Mouse (Mus musculus) heart, embryonic 12.5 days (tissue): ENCODE measurements around the gene Trim34a. TPM values are rescaled to one million over a fixed set of nuclear protein-coding genes. Genes with fewer than 3 reads are reported as not detected.
"Not testable (repeated sequence)": the region's sequence is repeated elsewhere in the genome, so short reads cannot be mapped to it uniquely, and the experiment has no call there.

ENCODE experiments used
- ATAC-seq: fragments of 200-750 bp; cut with Nextera tagmentation; 2 replicates; pipeline ENCODE4 v1.8.0; 2017; ENCODE audit warnings: moderate TSS enrichment, moderate library complexity; ENCODE audit not compliant: insufficient number of reproducible peaks, low FRiP score
- H3K27ac ChIP-seq: fragments of 300-500 bp; sonication (generic); 2 replicates; pipeline ENCODE4 v1.5.1; 2016; ENCODE audit warnings: mild to moderate bottlenecking, moderate library complexity; ENCODE audit not compliant: poor library complexity, severe bottlenecking
- H3K27me3 ChIP-seq: fragments of 300-500 bp; sonication (generic); replicated peaks from 2 replicates; pipeline ENCODE4 v1.6.1; 2016; ENCODE audit warnings: mild to moderate bottlenecking, moderate library complexity
- H3K36me3 ChIP-seq: fragments of 300-500 bp; sonication (generic); 2 replicates; pipeline ENCODE4 v1.6.1; 2016; ENCODE audit warnings: mild to moderate bottlenecking, moderate library complexity
- H3K4me1 ChIP-seq: fragments of 300-500 bp; sonication (generic); replicated peaks from 2 replicates; pipeline ENCODE4 v1.6.1; 2016; ENCODE audit warnings: mild to moderate bottlenecking
- H3K4me2 ChIP-seq: fragments of 300-500 bp; sonication (generic); 2 replicates; pipeline ENCODE4 v1.6.1; 2016; ENCODE audit warnings: mild to moderate bottlenecking, moderate library complexity
- H3K4me3 ChIP-seq: fragments of 300-500 bp; sonication (generic); 2 replicates; pipeline ENCODE4 v1.5.1; 2016; ENCODE audit warnings: mild to moderate bottlenecking
- H3K9ac ChIP-seq: fragments of 300-500 bp; sonication (generic); 2 replicates; pipeline ENCODE4 v1.6.1; 2016; ENCODE audit warnings: mild to moderate bottlenecking, moderate library complexity
- H3K9me3 ChIP-seq: fragments of 300-500 bp; sonication (generic); replicated peaks from 2 replicates; pipeline ENCODE4 v1.6.1; 2016; ENCODE audit warnings: mild to moderate bottlenecking, moderate library complexity
- WGBS: fragments of 180-500 bp; shearing (Covaris S2); methylation state at CpG from one replicate; pipeline ENCODE4 v1.1.7; 2016; 5-methylcytosine and 5-hydroxymethylcytosine counted together
- polyA plus RNA-seq: library from polyadenylated mRNA; unstranded; fragments of >200 nt; fragmentation: Nextera tagmentation; extraction: Ambion mirVana; gene quantifications from 2 replicates; pipeline ENCODE4 v1.2.1, GENCODE M21; 2016

The Trim34a gene
- polyA plus RNA-seq, result 2.4 TPM in 2 replicates

- Histone ChIP-seq H3K9ac (peak within 1 kb of the TSS; percentile 80), H3K4me3 (peak within 1 kb of the TSS; percentile 69), H3K9me3 (no peaks in the 10 kb centered on the region), H3K36me3 (no peaks in the 10 kb centered on the region), H3K27me3 (no peaks in the 10 kb centered on the region), H3K27ac (no peak within 1 kb of the TSS), H3K4me1 (no peaks in the 10 kb centered on the region), H3K4me2 (peak within 1 kb of the TSS; percentile 80)
- peak; percentile 84 for ATAC-seq
- WGBS, result 5% methylated on average over 13 of the region's 13 CpGs
Measured at GRCm38 (mm10) chr7:104244287-104245181, at the start of gene Trim34a. Gene Trim34a, plus strand, starts transcription at chr7:104244457.

- H3K9ac ChIP-seq, result no peak within 1 kb of the TSS
- H3K36me3 ChIP-seq, result no peaks in the 10 kb centered on the region
- no peaks in the 10 kb centered on the region for H3K27me3 ChIP-seq
- 72% methylated on average over 6 of the region's 6 CpGs for WGBS
- H3K4me2 ChIP-seq, result no peak within 1 kb of the TSS
- no peak for ATAC-seq
- no peak within 1 kb of the TSS for H3K27ac ChIP-seq
- H3K9me3 ChIP-seq, result no peaks in the 10 kb centered on the region
- H3K4me1 ChIP-seq, result no peaks in the 10 kb centered on the region
- H3K4me3 ChIP-seq, result no peak within 1 kb of the TSS
Measured at GRCm38 (mm10) chr7:104195885-104196284, 48.4 kb upstream of the Trim34a start, which contains the start of gene Olfr649. Gene Olfr649, minus strand, starts transcription at chr7:104195985.

GRCm38 (mm10) chr7:104199822-104200221 is 44.4 kb upstream of the Trim34a start:
- no peak overlapping the region for H3K27ac ChIP-seq
- 4% methylated on average over 5 of the region's 5 CpGs for WGBS
- H3K36me3 ChIP-seq, result no peaks in the 10 kb centered on the region
- H3K4me2 ChIP-seq, result no peak overlapping the region
- no peaks in the 10 kb centered on the region for H3K4me1 ChIP-seq
- H3K9ac ChIP-seq, result no peak overlapping the region
- H3K27me3 ChIP-seq, result no peaks in the 10 kb centered on the region
- no peak overlapping the region for H3K4me3 ChIP-seq
- no peaks in the 10 kb centered on the region for H3K9me3 ChIP-seq
- ATAC-seq, result peak; percentile 55; the same call in 1 of the 2 replicates

DNA sequence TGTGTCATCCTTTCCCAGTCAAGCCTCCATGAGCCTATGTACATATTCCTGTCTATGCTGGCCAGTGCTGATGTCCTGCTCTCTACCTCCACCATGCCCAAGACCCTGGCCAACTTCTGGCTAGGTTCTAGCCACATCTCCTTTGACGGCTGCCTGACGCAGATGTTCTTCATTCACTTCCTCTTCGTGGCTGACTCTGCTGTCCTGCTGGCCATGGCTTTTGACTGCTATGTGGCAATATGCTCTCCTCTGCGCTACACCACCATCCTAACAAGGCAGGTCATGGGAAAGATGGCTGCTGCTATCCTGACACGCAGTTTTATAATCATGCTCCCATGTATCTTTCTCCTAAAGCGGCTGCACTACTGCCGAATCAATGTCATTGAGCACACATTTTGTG is 38.1 kb upstream of the Trim34a start:
- no peak overlapping the region for H3K27ac ChIP-seq
- WGBS, result 87% methylated on average over 7 of the region's 7 CpGs
- H3K27me3 ChIP-seq, result no peaks in the 10 kb centered on the region
- no peak overlapping the region for H3K9ac ChIP-seq
- no peak overlapping the region for H3K4me3 ChIP-seq
- H3K4me2 ChIP-seq, result no peak overlapping the region
- no peaks in the 10 kb centered on the region for H3K4me1 ChIP-seq
- ATAC-seq, result no peak
- no peaks in the 10 kb centered on the region for H3K36me3 ChIP-seq
- no peaks in the 10 kb centered on the region for H3K9me3 ChIP-seq

DNA sequence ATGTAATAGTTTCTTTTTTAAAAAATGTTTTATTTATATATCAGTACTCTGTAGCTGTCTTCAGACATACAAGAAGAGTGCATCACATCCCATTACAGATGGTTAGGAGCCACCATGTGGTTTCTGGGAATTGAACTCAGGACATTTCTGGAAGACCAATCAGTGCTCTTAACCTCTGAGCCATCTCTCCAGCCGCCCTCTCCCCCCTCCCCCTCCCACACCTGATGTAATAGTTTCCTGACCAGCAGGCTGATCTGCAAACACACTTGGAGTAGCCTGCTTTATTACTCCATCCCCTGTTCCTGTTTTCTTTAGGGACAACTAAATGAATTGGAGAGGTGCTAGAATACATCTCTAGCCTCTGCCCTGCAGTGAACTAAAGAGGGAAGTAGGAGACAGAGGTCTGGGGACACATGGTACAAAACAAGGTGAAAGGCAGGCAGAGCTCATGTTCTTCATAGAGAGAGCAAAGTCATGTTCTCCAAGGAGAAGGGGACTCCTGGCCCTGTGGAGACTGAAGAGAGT is 28.2 kb upstream of the Trim34a start:
- H3K9me3 ChIP-seq, result no peaks in the 10 kb centered on the region
- ATAC-seq, result no peak
- no peak overlapping the region for H3K4me3 ChIP-seq

DNA sequence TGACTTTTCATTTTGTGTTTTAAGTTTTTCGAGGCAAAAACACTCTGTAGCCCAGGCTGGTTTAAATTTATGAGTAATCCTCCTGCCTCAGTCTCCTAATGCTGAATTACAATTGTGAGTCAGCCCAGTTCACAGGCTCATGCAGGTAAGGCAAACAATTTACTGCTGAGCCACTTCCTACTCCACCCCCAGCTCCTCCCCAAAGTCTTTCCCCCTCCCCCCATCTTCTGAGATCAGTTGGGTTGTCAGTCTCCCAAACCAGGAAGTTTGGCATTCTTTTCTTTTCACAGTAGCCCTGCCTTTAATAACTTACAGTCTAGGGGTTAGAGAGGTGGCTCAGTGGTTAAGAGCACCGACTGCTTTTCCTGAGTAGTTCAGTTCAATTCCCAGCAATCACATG is 26.4 kb upstream of the Trim34a start:
- no peak for ATAC-seq
- H3K27ac ChIP-seq, result no peak overlapping the region
- no peak overlapping the region for H3K4me2 ChIP-seq
- H3K4me1 ChIP-seq, result peaks cover 5% of the 10 kb centered on the region; the same call in 1 of the 2 replicates
- H3K9ac ChIP-seq, result no peak overlapping the region
- WGBS, result 60% methylated on average over 2 of the region's 2 CpGs
- H3K4me3 ChIP-seq, result no peak overlapping the region
- no peaks in the 10 kb centered on the region for H3K36me3 ChIP-seq
- H3K27me3 ChIP-seq, result no peaks in the 10 kb centered on the region
- no peaks in the 10 kb centered on the region for H3K9me3 ChIP-seq

More for the DNA sequence above, 28.2 kb upstream of the Trim34a start:
- Histone ChIP-seq H3K4me1 (peaks cover 5% of the 10 kb centered on the region; the same call in 1 of the 2 replicates), H3K27ac (no peak overlapping the region), H3K4me2 (no peak overlapping the region), H3K9ac (no peak overlapping the region), H3K27me3 (no peaks in the 10 kb centered on the region), H3K36me3 (no peaks in the 10 kb centered on the region)
- 38% methylated on average over 1 of the region's 1 CpGs for WGBS

- H3K4me1 ChIP-seq, result peaks cover 5% of the 10 kb centered on the region; the same call in 1 of the 2 replicates
- ATAC-seq, result peak; percentile 90
- no peaks in the 10 kb centered on the region for H3K27me3 ChIP-seq
- H3K9ac ChIP-seq, result peak within 1 kb of the TSS; percentile 78
- no peaks in the 10 kb centered on the region for H3K36me3 ChIP-seq
- WGBS, result under 1% methylated on average over 37 of the region's 37 CpGs
- no peaks in the 10 kb centered on the region for H3K9me3 ChIP-seq
- H3K4me2 ChIP-seq, result peak within 1 kb of the TSS; percentile 87
- peak within 1 kb of the TSS; percentile 58 for H3K4me3 ChIP-seq
- H3K27ac ChIP-seq, result peak within 1 kb of the TSS; percentile 85
Measured at GRCm38 (mm10) chr7:104218701-104219569, 25.3 kb upstream of the Trim34a start, which contains the start of gene Trim6. Gene Trim6, plus strand, starts transcription at chr7:104218793.

GRCm38 (mm10) chr7:104231203-104231602 is 13.1 kb upstream of the Trim34a start:
- 29% methylated on average over 2 of the region's 2 CpGs for WGBS
- ATAC-seq, result no peak
- Histone ChIP-seq H3K27ac (no peak overlapping the region), H3K27me3 (no peaks in the 10 kb centered on the region), H3K36me3 (peaks cover 20% of the 10 kb centered on the region), H3K4me1 (no peaks in the 10 kb centered on the region), H3K9ac (no peak overlapping the region), H3K9me3 (no peaks in the 10 kb centered on the region), H3K4me3 (no peak overlapping the region), H3K4me2 (no peak overlapping the region)

GRCm38 (mm10) chr7:104240857-104241256 is 3.4 kb upstream of the Trim34a start:
- Histone ChIP-seq H3K4me2 (no peak overlapping the region), H3K4me1 (no peaks in the 10 kb centered on the region), H3K27ac (no peak overlapping the region), H3K9ac (no peak overlapping the region), H3K9me3 (no peaks in the 10 kb centered on the region), H3K27me3 (no peaks in the 10 kb centered on the region), H3K4me3 (no peak overlapping the region), H3K36me3 (no peaks in the 10 kb centered on the region)
- no peak for ATAC-seq

DNA sequence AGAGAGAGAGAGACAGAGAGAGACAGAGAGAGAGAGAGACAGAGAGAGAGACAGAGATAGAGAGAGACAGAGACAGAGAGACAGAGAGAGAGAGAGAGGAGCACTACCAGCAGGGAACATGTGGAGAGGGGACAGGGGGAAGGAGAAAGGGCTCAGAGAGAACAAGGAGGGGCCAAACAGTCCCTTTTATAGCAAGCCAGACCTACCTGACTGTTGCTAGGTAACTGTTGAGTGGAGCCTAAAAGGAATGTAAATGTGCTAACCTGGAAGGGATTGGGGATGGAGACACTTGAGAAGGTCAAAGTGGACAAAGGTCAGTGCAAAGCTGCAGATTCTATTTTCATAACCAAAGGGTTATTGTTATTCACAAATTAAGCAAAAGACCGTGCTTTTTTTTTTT is 641 bp upstream of the Trim34a start:
- ATAC-seq, result no peak
- Histone ChIP-seq H3K4me2 (no peak overlapping the region), H3K4me3 (no peak overlapping the region), H3K27ac (no peak overlapping the region), H3K9me3 (no peaks in the 10 kb centered on the region), H3K4me1 (no peaks in the 10 kb centered on the region), H3K9ac (no peak overlapping the region), H3K27me3 (no peaks in the 10 kb centered on the region), H3K36me3 (no peaks in the 10 kb centered on the region)
- 50% methylated on average over 1 of the region's 1 CpGs for WGBS

GRCm38 (mm10) chr7:104260380-104260779 is 16.1 kb downstream of the Trim34a start:
- not testable (repeated sequence) for H3K4me3 ChIP-seq, H3K9ac ChIP-seq, H3K9me3 ChIP-seq, H3K4me2 ChIP-seq, H3K4me1 ChIP-seq, ATAC-seq, H3K36me3 ChIP-seq, H3K27ac ChIP-seq, H3K27me3 ChIP-seq
- WGBS, result 82% methylated on average over 4 of the region's 4 CpGs
